Mouse (Mus musculus): Measurements from ENCODE around the gene Itih3.

Itih3 gene

DNA sequence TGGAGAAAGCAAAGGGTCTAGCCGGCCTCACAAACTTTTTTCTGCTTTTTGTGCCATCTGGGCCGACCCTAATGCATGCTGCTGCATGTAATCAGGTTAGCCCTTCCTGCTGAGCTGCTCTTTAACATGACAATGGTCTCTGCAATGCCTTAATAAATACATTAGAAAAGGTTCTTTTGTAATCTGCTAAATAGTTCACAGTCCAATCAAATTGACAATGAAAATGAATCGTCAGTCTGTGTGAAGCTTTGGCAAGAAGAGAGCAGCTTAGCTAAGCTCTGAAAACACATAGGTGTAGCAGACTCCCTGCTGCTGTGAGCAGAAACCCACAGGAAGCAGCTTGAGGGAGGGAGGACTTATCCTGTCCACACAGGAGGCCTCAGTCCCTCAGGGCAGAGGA, 23.6 kb downstream of the Itih3 start:
- no peak for DNase-seq

DNA sequence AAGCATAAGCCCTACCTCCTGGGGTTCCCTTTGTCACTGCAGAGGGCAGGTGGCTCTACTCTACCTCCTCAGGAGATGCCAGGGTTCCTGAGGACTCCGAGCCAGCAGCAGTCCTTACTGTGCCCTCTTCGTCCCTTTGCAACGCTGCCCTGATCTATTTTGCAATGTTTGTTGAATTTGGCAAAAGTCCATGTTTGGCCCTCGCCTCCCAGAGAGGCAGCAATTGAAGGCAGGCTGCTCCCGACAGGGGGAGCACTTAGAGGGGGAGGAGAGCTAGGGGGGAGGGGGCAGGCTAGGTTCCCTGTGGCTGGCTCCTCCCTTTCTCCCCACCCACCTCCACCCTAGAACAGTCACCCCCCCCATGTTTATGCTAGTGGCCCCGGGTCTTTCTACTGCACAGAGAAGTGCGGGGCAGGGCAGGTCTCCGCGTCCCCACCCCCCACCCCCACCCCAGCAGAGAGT, 35.3 kb downstream of the Itih3 start:
- DNase-seq = peak; percentile 76

DNA sequence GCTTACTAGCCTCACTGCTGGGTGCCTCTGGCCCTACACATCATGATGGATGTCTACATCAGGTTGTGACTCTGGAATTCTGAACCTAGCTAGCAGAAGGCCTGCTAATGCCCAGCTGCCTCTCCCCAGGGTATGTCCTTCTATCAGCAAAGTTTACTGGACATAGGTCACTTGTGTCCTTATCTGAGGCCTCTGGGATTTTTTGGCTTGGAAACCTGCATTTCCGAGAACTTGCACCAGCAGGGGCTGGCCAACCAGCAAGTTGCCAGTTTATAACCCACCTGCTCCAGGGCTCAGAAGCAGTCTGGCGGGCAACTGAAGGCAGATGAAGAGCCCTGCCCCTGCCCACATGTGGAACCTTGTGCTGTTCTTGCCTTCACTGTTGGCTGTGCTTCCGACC, 37.4 kb downstream of the Itih3 start, which contains the start of gene Itih4:
Gene Itih4, plus strand, starts transcription at position 273 of the 400 bp plus-strand sequence.
- DNase-seq = no peak

DNA sequence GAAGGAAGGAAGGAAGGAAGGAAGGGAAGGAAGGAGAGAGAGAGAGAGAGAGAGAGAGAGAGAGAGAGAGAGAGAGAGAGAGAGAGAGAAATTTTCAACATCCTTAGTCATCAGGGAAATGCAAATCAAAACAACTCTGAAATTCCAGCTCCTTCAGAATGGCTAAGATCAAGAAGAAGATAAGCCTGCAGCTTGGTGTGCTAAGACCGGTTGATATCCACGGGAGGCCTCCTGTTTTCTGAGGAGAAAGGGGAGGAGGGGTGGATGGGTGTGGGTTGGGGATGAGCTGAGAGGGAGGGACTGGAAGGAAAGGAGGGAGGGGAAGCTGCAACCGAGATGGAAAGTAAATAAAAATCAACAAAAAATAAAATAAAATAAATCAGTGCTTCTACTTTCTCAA, 38.3 kb downstream of the Itih3 start:
- DNase-seq = no peak

DNA sequence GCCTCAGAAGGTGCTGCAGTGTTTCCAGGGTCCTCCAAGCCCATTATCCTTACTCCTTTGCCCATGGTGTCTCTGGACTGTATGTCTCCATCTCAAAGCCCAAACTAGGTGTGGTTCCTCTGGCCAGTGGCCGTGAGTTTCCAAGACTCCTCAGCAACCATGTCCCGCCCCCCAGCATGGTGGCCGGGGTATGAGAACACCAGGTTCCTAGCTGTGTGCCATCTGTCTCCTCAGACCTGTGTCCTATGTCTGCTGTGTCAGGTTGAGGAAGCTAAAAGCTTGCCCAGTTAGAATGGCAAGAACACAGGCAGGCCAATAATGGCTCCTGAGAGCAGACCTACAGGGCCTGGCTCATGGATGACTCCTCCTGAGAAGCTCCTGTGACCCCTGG, 41.8 kb downstream of the Itih3 start:
- no peak for DNase-seq

- DNase-seq = peak; percentile 69
These were observed 42.5 kb downstream of the Itih3 start for GRCm38 (mm10) chr14:30880811-30881717.

DNA sequence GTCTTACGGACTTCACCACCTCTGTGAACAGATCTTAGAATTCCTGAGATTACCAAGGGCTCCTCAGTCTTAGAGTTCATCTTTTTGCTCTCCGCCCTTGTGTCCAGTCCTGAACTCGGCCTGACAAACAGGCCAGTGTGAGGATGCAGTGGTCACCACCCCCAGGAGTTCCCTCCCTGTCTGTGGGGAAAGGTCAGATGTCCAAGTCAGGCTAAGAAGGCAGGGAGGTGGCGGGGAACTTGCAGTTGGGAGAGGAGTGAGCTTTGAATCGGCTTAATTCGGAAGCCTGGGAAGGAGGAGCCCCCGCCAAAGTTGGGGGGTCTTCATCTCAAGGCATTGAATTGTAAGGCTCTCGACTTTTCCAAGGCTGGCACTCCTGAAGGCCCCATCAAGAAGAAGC, 43.3 kb downstream of the Itih3 start:
- no peak for DNase-seq

DNA sequence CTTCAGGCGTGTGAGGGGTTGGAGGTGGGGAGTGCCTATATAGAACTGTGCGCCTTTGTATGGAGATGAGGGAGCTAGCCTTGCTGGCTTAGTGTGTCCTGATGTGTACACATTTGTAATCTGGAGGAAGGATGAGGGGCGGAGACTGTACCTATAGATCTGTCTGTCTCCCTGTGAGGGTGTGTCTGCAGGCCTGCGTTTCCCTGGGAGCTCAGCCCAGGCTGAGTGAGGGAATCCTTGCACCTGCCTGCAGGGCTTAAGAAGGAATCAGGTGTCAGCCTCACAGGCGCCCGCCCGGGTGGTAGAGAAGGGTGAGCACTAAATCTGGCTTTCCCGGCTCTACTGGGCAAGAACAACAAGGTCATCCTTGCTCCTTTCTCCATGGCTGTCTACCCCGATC, 43.8 kb downstream of the Itih3 start:
- no peak for DNase-seq

- DNase-seq = peak; percentile 45
These were observed 44.5 kb downstream of the Itih3 start, which contains the start of gene Mustn1 for GRCm38 (mm10) chr14:30878958-30879571. Gene Mustn1 (plus strand): TSS chr14:30879200.

DNA sequence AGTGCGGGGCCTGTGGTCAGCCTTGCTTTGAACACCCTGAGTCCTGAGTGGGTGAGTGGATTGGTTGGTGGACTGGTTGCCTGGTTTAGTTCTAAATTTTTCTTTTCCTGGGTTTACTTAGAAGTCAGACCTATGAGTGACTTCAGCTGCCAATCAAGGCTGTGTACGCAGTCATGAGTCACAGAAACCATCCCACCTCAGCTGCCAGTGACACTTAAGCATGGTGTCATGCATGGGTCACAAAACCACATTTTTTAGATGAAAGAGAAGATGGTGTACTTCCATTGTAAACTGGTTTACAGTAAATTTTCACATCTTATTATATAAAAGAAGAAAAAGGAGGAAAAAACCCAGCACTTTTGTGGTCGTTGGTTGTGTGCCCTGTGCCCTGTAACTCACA, 45.7 kb downstream of the Itih3 start:
- no peak for DNase-seq

DNA sequence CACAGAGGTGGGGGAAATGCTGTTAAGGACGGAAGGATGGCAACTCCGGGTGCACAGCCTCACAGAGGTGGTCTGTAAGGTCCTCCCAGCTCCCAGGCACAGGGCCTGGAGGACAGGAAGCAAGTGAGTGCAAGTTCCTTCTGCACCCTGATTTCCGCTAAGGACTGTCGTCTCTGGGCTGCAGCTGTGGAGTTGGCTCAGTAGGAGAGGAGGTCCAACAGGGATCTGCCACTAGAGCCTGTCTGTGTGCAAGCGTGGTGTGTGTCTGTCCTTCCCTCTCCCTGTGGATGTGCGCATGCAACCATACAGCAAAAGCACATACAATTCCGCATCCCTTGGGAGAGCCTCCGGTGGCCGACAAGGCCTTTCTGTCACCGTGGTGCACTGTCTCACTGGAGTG, 47.1 kb downstream of the Itih3 start:
- DNase-seq = no peak

GRCm38 (mm10) chr14:30875955-30876354, 47.6 kb downstream of the Itih3 start:
- DNase-seq = peak; percentile 42

GRCm38 (mm10) chr14:30875130-30875865, 48.3 kb downstream of the Itih3 start:
- DNase-seq = no peak

GRCm38 (mm10) chr14:30874095-30874700, 49.4 kb downstream of the Itih3 start:
- no peak for DNase-seq

- peak; percentile 45 for DNase-seq
These were observed 53.1 kb downstream of the Itih3 start for GRCm38 (mm10) chr14:30870206-30871147.

GRCm38 (mm10) chr14:30869391-30869801, 54.2 kb downstream of the Itih3 start:
- DNase-seq = no peak

GRCm38 (mm10) chr14:30868826-30869225, 54.7 kb downstream of the Itih3 start:
- DNase-seq = no peak

GRCm38 (mm10) chr14:30867042-30867441, 56.5 kb downstream of the Itih3 start:
- DNase-seq = peak; percentile 75

GRCm38 (mm10) chr14:30865311-30865710, 58.2 kb downstream of the Itih3 start:
- DNase-seq = no peak

GRCm38 (mm10) chr14:30862368-30862767, 61.2 kb downstream of the Itih3 start:
- DNase-seq = no peak

DNA sequence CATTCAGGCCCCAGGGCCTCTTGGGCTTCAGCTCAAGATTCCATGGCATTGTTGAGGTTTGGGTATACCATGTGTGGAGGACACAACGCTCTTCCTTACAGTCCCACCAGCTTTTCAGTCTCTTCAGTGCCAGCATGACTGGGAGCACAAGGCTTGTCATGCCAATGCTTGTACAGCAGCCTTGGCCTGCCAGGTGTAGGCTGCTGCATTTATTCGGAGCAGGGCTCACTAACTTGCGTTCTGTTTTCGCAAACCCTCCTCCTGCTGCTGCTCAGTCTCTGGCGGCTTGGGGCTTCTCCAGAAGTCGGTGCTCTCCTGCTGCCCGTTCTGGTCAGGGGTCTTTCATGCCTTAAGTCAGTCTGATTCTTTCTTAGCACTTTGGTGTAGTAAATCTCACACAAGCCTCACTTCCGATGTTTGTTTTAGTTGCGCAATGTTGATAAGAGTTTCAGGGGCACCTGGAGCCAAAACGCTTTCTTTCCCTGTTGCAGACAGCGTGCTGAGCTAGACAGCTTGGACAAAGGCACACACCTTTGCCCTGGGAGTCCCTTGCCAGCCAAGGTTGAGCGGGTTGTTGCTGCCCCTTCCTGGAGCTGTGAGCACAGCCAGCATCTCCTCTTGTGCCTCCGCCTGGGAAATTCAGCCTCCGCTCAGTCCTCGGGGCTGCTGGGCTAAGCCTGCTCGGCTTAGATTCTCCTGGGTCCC, 62.0 kb downstream of the Itih3 start:
- no peak for DNase-seq

All from kidney, postnatal 14 days (tissue).